Mouse (Mus musculus) MEL (cell line): ENCODE measurements around the gene Foxp3.

Experiments used
- CTCF ChIP-seq, 3 experiments: IDR thresholded peaks in 2 of 3; conservative IDR thresholded peaks in 1 of 3; 2 replicates each; pipeline ENCODE4 v1.5.1; 2011 to 2012; ENCODE audit warnings: low read length in 3 of 3, low read depth in 2 of 3, mild to moderate bottlenecking in 2 of 3, improper control_type of control experiment in 1 of 3, inconsistent platforms in 1 of 3, mixed read lengths in 1 of 3, moderate library complexity in 1 of 3; ENCODE audit not compliant: control insufficient read depth in 1 of 3, insufficient read depth in 1 of 3, poor library complexity in 1 of 3, severe bottlenecking in 1 of 3
- HCFC1 ChIP-seq: IDR thresholded peaks from 2 replicates; pipeline ENCODE4 v1.6.1; 2012; ENCODE audit warnings: low read depth, mild to moderate bottlenecking, inconsistent platforms, low read length, improper control_type of control experiment, moderate library complexity
- MAX ChIP-seq: IDR thresholded peaks from 2 replicates; pipeline ENCODE4 v1.6.1; 2011; ENCODE audit warnings: low read length, improper control_type of control experiment
- POLR2A ChIP-seq, 2 experiments: IDR thresholded peaks; 2 replicates each; pipeline ENCODE4 v1.6.1; 2011 to 2012; ENCODE audit warnings: low read length in 2 of 2, mild to moderate bottlenecking in 2 of 2, control low read depth in 1 of 2, improper control_type of control experiment in 1 of 2, low read depth in 1 of 2, moderate library complexity in 1 of 2; ENCODE audit not compliant: control insufficient read depth in 1 of 2, insufficient read depth in 1 of 2, poor library complexity in 1 of 2
- RCOR1 ChIP-seq: IDR thresholded peaks from 2 replicates; pipeline ENCODE4 v1.6.1; 2012; ENCODE audit warnings: low read depth, mild to moderate bottlenecking, inconsistent platforms, low read length, improper control_type of control experiment

- TF ChIP-seq POLR2A (IDR thresholded peaks at IDR 0.05; ENCODE audit: control insufficient read depth in 1 of 2, insufficient read depth in 1 of 2, low read depth in 1 of 2, low read length in 2 of 2, poor library complexity in 1 of 2) (no peak), MAX (no peak), HCFC1 (no peak), CTCF (IDR thresholded peaks at IDR 0.05 in 2 of 3, conservative IDR thresholded peaks at IDR 0.05 in 1 of 3; ENCODE audit: control insufficient read depth in 1 of 3, insufficient read depth in 1 of 3, low read depth in 2 of 3, low read length in 3 of 3, poor library complexity in 1 of 3, severe bottlenecking in 1 of 3) (no peak), RCOR1 (no peak)
Measured at GRCm38 (mm10) chrX:7553474-7553873, 20.0 kb upstream of the Foxp3 start.
